Mouse (Mus musculus) v-Abl transformed pro-B cells (cell line): ENCODE measurements around the gene Actbl2.

ENCODE experiments used
- in situ Hi-C, 2 experiments: fragments of 400-800 bp; cut with MboI; formaldehyde crosslinking; loops; one replicate each; pipeline ENCODE4 v1.15.1; 2025; ENCODE audit not compliant: unreplicated experiment in 2 of 2

Gene Actbl2

GRCm38 (mm10) chr13:111254713-111255112 lies at the start of gene Actbl2:
Gene Actbl2 (plus strand): TSS chr13:111255013.
- in situ Hi-C loops, result no loop called here

DNA sequence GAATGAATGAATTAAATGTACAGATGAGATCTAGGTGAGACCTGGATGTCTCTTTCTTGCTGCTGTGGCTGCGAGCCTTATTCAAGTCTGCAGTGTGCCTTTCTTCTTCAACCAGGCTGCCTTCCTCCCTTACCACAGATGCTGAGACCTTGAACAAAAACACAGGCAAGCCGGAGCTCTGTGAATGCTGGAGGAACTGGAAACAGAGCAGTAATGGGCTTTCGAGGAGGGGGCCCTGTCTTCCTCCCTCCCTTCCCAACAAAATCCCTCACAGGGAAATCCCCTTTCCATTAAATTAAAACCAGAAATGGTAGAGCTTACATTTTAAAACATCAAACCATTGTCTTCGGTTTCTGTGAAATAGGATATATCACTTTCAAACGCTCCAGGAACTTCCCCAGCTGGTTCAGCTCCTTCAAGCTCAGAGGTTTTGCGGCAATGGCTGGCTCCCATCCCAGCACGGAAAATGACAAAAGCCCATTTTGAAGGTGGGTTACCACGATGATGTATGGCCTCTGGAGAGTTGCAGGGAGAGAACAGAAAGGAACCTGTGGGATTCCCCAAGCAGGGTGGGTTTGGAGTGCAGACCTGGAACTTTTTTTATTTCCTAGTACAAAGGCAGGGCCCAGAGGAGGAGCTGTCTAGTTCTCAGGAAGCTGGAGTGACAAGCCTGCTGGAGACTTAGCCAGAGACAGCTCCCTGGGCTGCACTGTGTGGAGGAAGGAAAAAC lies 44.0 kb upstream of the Actbl2 start:
- in situ Hi-C loops, result no loop called here

DNA sequence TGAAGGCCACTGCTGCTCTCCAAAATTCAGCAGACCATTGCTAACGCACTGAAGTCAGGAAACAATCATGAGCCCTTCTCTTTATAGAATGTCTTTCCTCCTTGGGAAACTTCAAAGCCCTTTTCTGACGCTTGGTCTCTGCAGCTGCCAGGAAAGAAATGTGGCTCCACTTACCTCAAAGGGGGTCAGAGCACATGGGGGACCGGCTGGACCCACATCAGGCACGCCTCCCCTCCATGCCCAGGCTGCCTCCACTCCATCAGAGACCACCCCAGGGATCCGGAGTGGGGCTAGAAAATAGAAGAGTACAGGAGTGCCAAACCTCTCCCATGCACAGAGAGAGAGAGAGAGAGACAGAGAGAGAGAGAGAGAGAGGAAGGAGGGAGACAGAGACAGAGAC lies 26.0 kb upstream of the Actbl2 start:
- in situ Hi-C loops, result loop anchor here in 1 of 2 experiments (25.0 kb wide), 1 partner anchor 841 kb away; the partner anchor contains the start of gene Plk2

- in situ Hi-C loops, result loop anchor here in 1 of 2 experiments (25.0 kb wide), 1 partner anchor 842 kb away; the partner anchor contains the start of gene Plk2
Measured at GRCm38 (mm10) chr13:111229541-111229940, 25.3 kb upstream of the Actbl2 start.

- in situ Hi-C loops, result loop anchor here in 1 of 2 experiments (25.0 kb wide), 1 partner anchor 845 kb away; the partner anchor contains the start of gene Plk2
Measured at GRCm38 (mm10) chr13:111232416-111232815, 22.4 kb upstream of the Actbl2 start.

- in situ Hi-C loops, result loop anchor here in 1 of 2 experiments (25.0 kb wide), 1 partner anchor 846 kb away; the partner anchor contains the start of gene Plk2
Measured at GRCm38 (mm10) chr13:111233356-111233755, 21.5 kb upstream of the Actbl2 start.

DNA sequence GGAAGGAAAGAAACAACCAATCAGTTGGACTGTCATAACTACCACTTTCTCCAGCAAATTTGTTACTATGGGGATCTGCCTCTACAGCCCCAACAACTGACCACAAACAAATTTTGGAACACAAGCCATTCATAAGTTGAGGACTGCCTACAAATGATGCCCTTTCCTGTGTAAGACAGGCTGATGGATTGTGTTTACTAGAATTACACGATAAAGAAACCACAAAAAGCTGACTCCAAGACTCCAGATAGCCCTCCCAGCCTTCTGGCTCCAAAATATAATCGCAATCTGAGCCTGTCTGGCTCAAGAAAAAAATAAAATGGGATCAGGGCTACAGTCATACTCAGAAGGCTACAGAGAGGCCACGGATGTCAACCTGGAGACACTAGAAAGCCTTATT lies 20.2 kb upstream of the Actbl2 start:
- in situ Hi-C loops, result loop anchor here in 1 of 2 experiments (25.0 kb wide), 1 partner anchor 847 kb away; the partner anchor contains the start of gene Plk2

GRCm38 (mm10) chr13:111235719-111236166 lies 19.1 kb upstream of the Actbl2 start:
- in situ Hi-C loops, result loop anchor here in 1 of 2 experiments (25.0 kb wide), 1 partner anchor 848 kb away; the partner anchor contains the start of gene Plk2

DNA sequence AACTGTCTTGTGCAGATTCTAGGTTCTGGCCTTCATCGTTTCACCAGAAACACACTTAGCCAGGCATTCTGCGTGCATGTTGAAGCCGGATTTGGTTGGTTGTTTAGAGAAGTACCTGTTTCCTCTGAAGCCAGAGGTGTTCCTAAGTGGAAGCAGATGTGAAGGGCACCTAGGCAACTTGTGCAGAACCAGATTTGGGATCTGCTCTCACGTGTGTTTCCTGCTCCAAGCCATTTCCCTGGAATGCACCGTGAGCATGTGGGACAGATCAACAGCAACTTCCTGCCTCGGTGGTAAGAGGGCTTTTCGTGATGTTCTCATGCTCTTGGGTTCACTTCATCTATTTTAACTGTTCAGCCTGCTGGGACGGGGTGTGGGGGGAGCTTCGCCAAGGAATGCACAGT lies 18.4 kb upstream of the Actbl2 start:
- in situ Hi-C loops, result loop anchor here in 1 of 2 experiments (25.0 kb wide), 1 partner anchor 849 kb away; the partner anchor contains the start of gene Plk2

GRCm38 (mm10) chr13:111237296-111237695 lies 17.5 kb upstream of the Actbl2 start:
- in situ Hi-C loops, result loop anchor here in 1 of 2 experiments (25.0 kb wide), 1 partner anchor 850 kb away; the partner anchor contains the start of gene Plk2

- in situ Hi-C loops, result loop anchor here in 1 of 2 experiments (25.0 kb wide), 1 partner anchor 851 kb away; the partner anchor contains the start of gene Plk2
Measured at GRCm38 (mm10) chr13:111237865-111238465, 16.8 kb upstream of the Actbl2 start.

DNA sequence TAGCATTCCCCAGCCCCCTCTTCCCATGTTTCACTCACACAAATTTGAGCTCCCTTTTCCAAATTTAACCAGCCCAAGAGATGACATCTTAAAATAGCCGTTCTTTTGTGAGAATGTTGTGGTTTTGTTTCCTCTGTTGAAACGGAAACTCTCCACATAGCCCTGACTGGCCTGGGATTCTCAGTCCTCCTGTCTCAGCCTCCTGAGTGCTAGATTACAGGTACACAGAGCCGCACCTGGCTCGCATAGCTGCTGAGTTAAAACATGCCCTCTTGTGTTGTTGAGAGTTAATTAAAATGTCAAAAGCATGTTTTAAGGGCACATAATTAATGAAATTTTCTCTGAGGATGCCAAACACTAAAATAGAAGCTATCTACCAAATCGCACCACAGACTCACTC lies 3.7 kb upstream of the Actbl2 start:
- in situ Hi-C loops, result no loop called here

DNA sequence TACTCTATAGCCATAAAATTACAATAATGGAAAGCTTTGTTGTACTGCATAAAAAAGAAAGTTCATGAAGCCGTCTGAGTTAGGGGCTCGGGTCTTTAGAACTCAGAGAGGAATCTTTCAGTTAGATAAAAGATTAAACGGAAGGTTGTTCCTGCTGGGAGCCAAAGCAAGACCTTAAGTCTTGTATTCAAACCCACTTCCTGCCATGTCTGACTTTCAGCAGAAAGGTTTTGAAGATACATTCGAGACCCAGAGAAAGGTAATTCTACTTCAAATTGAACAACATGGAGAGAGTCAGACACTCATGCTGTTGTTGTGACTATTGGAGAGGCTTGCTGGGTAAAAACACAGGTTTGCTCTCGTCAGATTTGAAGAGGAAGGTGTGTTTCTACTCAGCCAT lies 3.0 kb upstream of the Actbl2 start:
- in situ Hi-C loops, result no loop called here

- in situ Hi-C loops, result no loop called here
Measured at GRCm38 (mm10) chr13:111258016-111258415, 3.2 kb downstream of the Actbl2 start.

- in situ Hi-C loops, result no loop called here
Measured at GRCm38 (mm10) chr13:111258424-111259092, 3.7 kb downstream of the Actbl2 start.

GRCm38 (mm10) chr13:111259093-111259491 lies 4.3 kb downstream of the Actbl2 start:
- in situ Hi-C loops, result no loop called here

DNA sequence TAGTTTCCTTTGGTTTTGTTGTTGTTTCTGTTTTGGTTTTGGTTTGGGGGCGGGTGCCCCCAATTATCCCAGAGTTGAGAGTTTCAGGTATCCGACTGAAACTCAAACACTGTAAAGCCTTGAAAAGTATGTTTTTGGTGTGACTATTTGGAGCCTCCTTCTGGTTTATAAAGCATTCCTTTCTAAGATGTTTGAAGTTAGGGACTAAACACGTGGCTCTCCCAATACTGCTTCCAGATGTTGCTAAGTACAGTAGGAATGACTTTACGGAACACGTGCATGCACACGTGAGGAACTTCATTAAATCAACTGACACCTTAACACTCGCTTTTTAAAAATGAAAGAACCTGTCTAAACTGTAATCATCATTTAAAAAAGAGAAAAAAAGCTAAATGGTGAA lies 4.9 kb downstream of the Actbl2 start:
- in situ Hi-C loops, result no loop called here

DNA sequence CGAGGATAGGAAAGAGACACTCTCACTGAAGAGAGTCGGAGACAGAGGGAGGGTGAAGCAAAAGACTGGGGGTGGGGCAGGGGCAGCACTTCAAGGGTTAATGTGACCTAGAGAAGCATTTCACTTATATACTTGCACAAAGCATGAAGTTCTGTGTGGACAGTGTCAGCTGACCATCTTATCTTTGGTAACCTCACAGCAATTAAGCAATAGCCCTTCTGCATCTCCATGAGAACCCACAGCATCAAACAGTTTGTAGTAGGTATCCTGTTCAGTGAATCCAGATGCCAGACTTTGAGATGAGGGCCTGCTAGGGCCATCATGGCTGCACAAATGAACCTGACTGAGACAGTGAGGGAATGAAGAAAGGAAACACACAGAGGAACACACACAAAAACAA lies 8.4 kb downstream of the Actbl2 start:
- in situ Hi-C loops, result no loop called here

GRCm38 (mm10) chr13:111263758-111264157 lies 8.9 kb downstream of the Actbl2 start:
- in situ Hi-C loops, result no loop called here

- in situ Hi-C loops, result no loop called here
Measured at GRCm38 (mm10) chr13:111265231-111266000, 10.6 kb downstream of the Actbl2 start.
